Mouse (Mus musculus) gastrocnemius, adult 8-10 months (tissue): ENCODE measurements around the gene Bcl2l13. TPM values are rescaled to one million over a fixed set of nuclear protein-coding genes. Genes with fewer than 3 reads are reported as not detected.

ENCODE experiments used
- DNase-seq, 2 experiments: peaks; one replicate each; pipeline ENCODE4 v3.0.0; 2022; ENCODE audit warnings: low spot score in 2 of 2
- microRNA-seq: library from miRNA; unstranded; fragments of <30 nt; microRNA quantifications from one replicate; pipeline ENCODE4 v1.2.0, GENCODE M21; 2022
- total RNA-seq, 4 experiments: library from RNA; stranded (reverse); gene quantifications; 2 replicates each; pipeline ENCODE4 v1.2.4; 2022

The Bcl2l13 gene
- total RNA-seq, 4 experiments from 2014 or later: 76.1 to 93.6 (median 84.7) TPM

DNA sequence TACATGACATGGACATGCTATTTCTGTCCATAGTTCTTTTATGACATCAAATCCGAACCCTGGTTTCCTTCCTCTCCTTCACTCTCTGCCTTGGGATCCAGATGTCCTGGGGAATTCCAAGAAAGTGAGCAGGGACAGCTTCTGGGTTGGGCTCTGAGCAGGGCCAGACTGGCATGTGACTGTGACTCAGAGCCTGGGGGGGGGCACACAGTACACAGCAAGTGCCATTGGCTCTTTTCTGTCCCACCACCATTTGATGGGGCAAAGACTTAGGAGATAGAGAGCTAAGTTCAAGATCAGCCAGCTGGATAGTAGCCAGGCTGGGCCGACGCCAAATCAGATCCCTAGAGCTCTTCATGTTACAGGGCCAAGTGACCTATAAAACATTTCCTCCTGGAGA, 91.8 kb downstream of the Bcl2l13 start:
- DNase-seq: peak in 1 of 2 experiments; percentile 38

DNA sequence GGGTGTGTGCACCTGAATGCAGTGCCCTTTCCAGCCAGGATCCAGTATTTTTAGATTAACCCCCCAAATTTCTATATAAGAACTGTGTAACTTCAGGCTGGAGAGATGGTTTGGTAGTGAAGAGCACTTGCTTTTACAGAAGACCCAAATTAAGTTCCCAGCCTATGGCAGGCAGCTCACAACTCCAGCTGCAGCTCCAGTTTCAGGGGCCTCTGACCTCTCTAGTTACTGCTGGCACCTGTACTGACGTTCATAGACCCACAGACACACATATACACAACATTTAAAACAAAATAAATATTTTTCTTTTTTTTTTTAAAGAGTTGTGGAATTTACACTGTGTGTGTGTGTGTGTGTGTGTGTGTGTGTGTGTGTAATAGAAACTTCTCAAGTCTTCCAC, 93.4 kb downstream of the Bcl2l13 start:
- DNase-seq: no peak

DNA sequence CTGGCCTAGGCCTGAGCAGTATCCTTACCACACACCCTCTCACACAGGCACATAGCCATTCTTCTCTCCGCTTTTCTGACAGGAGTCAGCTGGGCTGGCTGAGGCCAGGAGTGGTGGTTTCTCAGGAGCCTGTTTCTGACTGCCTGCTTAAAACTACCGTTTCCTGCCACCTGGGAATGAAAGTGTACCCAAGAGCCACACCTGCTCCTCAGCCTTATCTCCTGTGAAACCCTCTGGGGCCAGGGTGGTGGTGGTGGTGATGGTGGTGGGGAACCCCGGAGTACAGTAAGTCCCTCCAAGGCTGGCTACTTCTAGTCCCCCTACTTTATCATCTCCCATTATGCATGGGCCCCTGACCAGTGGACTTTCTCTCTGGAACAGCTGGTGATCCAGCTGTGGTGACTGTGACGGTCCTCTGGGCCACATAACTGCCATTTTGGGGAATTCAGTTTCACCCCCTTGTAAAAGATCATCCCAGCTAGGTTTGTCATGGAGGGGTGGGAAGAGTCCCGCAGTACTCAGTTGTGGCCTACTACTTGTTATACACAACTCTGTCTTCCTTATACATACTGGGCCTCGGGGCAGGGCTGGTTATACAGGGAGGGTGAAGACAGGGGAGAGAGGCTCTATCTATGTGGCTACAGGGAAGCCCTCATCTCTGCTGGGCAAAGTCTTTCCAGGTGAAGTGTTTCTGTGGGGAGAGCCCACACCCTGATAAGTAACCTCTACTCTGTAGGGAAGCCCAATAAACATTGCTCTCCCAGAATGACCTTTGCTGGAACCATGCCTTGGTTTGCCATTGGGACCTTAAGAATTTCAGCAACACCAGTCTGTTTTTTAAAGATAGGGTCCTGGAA, 94.7 kb downstream of the Bcl2l13 start:
- no peak for DNase-seq

DNA sequence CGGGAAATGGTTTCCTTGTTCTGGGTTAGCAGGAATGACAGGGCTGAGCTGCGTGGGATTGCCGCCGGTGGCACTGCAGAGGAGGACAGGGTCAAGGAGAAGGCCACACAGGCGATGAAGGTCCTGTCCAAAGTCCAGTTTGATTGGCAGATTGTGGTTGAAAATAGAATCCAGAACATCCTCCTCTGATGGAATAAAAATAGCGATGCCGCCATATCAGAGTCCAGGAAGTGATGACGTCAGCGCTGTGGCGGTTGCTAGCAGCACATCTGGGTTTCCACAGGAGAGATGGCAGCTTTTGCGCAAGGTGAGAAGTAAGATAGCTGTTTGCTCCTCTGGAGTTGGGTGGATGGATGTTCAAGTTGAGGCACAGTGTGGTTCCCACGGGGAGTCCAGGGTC, 96.6 kb downstream of the Bcl2l13 start:
- DNase-seq: no peak

DNA sequence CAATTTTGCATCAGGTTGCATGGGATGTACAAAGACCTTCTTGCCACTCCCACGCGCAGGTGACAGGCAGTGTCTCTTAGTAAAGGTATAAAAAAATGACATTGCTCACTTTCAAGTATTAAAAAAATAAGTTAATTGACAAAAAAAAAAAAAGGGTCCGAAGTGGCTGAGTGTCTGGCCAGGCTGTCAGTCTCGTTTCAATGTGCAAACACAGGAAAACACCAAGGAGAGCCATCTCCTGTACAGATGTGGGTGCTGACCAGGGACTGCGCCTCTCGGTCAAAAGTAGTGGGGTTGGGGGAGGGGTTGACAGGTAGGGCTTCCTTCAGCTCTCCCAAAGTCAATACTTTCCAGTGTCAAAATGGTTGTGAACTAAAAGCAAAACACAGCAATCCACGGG, 97.7 kb downstream of the Bcl2l13 start:
- DNase-seq: no peak

DNA sequence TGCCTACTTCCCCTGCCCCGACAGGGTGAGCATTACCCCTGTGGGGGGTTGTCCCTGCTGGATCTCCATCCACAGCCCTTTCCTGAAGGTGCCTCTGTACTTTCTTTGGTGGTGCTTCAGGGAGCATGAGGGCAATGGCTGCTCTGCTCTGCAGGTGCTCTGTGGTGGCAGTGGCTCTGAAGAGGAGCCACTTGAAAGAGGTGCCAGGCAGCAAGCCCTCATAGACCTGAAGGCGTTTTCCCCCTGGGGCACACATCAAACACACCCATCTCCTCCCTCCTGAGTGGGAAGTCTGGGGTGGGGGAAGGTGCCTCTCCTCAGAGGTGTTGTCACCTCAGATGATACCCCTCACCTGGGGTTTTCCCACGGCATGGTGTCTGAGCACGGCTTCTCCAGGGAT, 98.2 kb downstream of the Bcl2l13 start:
- no peak for DNase-seq

DNA sequence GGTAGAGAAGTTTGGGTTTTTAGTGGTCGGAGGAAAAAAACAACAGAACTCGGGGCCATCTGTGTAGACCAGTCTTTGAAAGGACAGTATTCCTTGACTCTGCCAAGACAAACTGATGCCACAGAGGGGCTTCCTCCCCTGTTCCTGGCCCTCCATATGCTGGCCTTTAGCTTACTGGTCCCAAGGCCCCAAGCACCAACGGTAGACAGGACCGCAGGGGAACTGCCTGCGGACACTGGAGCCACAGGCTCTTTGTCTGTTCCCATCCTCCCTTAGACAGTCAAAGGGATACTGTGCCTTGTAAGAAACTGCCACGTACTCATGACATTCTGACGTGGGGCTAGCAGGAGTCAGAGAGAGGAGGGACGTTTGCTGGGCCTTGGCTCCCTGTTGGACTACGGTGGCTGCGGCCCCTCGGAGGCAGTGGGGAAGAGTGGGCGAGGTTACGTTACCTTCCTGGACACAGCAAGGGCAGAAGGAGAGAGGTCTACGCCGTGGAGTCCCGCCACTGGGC, 101.1 kb downstream of the Bcl2l13 start:
- DNase-seq: no peak

DNA sequence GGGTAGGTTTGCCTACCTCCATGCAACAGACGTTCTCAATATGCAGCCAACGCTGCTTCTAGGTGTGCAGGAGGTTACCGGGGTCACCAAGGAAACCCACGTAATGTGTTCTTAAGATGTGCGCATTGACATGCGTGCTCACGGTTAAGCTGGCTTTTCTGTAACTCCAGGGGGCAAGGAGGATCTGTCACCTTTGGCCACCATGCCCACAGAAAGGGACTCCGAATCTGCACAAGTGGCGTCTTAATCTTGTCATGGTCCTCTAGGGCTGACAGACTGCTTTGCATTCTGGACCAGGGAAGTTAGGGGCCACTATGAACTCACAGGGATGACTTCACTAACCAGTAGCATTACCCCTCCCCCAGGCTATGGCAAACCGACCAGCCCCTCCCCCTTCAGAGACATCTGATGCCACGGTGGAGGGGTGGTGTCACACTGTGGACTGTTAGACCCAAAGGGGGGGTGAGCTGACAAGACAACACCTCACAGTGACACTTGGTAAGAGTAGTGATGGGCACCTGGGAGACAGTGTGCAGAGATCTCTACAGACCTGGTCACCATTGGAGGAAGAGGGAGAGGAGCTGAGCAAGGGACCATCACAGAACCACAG, 102.1 kb downstream of the Bcl2l13 start:
- no peak for DNase-seq

DNA sequence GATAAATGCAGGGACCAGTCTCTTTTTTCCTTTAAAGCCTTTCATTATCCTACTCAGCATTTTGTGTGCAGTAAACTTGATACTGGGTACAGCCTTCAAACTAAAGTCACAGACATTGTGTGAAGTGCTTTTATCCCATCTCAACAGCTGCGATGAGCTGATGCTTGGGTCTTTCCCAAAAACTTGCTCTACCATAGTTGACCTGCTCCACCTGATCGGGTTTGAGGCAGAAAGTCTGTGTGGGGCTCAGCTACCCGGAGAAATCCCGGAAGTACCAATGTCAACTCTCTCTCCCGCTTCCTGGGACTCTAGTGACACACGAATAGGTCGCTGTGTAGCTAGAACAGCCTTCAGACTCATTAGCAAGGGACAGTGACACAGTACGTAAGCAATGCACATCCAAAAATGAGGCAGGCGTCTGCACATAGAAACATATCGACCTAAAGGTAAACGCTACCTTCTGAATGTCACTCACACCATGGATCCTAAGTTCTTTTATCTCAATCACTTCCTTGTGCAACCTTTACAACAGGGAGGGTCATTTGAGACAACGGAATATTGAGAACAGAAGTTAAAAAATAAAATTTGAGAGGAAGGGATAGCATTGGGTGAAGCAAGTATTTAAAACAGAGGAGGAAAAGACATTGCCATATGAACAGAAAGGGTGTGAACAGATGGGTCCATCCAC, 102.9 kb downstream of the Bcl2l13 start:
- DNase-seq: no peak

DNA sequence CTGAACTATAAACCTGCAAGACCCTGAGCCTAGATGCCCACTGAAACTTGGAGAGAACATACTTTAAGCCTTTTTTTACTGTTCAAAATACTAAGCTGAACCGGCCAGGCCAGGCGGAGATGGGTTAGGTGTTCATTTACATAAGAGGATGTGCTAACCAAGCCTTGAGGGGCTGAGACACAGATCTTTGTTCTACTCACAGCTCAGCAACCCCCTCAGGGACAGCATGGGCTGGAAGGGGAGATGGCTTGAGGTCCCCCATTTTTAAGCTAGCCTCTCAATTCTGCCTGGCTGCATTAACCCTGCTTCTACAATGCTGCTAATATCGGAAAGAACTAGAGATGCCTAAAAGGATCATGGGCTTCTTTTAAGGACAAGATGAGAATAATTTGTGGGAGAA, 103.8 kb downstream of the Bcl2l13 start:
- DNase-seq: no peak

DNA sequence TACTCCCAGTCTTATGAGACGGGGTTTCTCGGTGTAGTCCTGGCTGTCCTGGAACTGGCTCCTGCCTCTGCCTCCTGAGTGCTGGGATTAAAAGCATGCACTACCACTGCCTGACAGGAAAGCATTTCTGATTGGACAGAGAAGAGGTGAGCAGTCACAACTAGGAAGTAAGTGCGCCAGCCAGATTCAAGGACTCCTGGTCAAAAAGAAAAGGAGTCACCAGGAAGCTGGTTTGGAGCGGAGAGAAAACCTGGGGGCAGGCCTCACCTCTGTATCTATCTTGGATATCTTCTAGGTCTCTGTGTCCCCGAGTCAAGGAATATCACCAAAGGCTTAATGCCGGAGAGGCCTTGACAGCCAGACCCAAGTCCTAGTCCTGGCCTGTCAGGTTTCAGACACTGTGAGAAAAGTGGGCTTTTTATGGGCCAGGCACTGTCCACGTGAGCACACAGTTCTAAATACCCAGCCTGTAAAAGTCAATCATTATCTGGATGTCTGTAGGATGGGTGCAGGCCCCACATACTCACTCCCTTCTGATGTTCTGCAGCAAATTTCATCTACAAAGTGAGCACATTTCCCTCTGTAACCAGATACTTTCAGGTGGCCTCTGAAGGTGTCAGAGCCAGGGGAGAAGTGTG, 104.6 kb downstream of the Bcl2l13 start:
- no peak for DNase-seq

DNA sequence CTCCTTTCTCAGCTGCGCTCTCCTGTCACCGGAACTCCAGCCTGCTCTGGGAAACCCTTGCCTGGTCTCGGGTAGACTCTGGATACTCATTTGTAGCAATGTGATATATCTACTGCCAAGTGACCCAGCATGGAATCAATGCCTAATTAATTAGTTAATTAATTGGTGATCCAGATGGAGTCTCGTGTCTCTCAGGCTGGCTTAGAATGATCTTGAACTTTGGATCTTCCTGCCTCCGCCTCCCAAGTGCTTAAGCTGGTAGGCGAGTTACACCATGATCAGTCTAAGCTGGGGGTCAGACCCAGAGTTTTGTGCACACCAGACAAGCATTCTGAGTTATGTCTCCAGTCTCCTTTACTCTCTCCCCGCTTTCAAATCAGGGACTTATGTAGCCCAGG, 105.1 kb downstream of the Bcl2l13 start:
- no peak for DNase-seq

DNA sequence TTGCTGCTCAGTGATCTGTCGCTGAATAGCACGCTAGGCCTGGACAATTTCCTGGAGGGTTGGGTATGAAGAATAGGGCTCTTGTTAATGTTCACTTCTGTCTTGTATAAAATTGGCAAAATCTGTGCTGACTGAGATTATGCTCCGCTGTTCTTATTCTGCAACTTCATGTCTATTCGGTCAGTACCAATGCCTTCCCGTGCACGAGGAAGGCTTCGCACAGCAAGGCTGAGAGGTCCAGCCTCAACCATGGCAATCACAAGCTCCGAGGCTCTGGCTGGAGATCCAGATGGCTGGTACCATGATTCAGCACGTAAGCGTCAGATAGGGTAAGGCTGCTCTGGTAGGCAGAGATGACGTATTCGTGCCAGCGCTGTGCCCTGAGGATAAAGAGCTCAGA, 105.6 kb downstream of the Bcl2l13 start:
- no peak for DNase-seq

Small RNAs within 50 kb of the gene (microRNA-seq; reads per million reads assigned to microRNA genes)
- not detected for gene Gm25193

Other genes starting within 250 kb of the Bcl2l13 start
- 10 to 100 TPM in 3 of 4 experiments, 1 to 10 TPM in 1; 6.0 to 15.5 (median 13.8) TPM for gene Cecr2, start 169.8 kb upstream of the Bcl2l13 start, total RNA-seq
- gene Slc25a18, start 62.6 kb upstream of the Bcl2l13 start, total RNA-seq: under 1 TPM in 1 of 4 experiments, not detected in 3; 0.17 TPM
- 100 to 1,000 TPM; 124 to 134 (median 132) TPM for gene Atp6v1e1, start 13.4 kb upstream of the Bcl2l13 start, total RNA-seq
- under 1 TPM; 0.31 to 0.76 (median 0.66) TPM for gene Bid, start 80.6 kb downstream of the Bcl2l13 start, total RNA-seq